Mouse (Mus musculus): Measurements from ENCODE around the gene Fos. TPM values are rescaled to one million over a fixed set of nuclear protein-coding genes. Genes with fewer than 3 reads are reported as not detected.

The Fos gene
- total RNA-seq, 4 experiments from 2014 or later, result 5.8 to 37.3 (median 25.8) TPM

DNA sequence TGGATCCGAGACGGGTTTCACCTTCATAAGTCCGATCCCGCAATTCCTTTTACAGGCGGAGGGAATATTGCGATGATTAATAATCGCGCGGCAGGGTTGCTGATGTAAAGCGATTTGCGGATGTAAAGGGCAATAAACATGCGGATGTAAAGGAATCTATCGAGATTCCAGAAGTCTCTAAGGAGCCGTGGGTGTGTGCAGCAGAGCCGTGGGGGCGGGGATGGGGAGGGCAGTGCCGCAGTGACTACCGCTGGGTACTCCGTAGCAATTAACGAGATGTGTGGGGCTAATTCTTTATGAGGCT is 13.0 kb downstream of the Fos start:
- no peak for DNase-seq (ENCODE audit: low spot score in 2 of 2)

DNA sequence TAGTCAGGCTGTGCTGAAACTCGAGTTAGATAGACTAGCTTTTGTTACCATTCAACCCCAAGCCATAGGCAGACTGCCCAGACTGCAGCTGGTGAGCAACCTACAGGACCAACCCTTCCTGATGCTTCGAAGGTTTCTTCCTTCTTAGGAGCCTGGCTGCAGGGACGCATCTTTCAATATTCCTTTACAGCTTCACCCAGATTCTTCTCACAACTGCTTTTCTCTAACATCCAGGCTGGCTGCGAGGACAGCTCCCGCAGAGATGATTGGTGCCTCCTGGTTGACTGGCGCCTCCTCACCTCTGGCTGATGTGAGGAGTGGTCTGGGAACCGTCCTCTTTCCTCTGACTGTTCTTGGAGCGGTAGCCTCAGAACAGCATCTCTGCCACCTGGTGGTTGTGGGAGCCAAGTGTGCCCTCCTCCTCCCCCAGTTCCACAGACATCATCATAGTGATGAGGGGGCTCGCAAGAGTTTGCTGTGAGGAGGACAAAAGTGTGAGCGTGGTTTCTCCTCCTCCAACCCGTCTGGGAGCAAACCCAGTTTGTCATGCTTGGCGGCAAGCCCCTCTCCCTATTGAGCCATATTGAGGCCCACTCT is 14.0 kb downstream of the Fos start:
- peak; percentile 61 to 69 for DNase-seq (ENCODE audit: low spot score in 2 of 2)

DNA sequence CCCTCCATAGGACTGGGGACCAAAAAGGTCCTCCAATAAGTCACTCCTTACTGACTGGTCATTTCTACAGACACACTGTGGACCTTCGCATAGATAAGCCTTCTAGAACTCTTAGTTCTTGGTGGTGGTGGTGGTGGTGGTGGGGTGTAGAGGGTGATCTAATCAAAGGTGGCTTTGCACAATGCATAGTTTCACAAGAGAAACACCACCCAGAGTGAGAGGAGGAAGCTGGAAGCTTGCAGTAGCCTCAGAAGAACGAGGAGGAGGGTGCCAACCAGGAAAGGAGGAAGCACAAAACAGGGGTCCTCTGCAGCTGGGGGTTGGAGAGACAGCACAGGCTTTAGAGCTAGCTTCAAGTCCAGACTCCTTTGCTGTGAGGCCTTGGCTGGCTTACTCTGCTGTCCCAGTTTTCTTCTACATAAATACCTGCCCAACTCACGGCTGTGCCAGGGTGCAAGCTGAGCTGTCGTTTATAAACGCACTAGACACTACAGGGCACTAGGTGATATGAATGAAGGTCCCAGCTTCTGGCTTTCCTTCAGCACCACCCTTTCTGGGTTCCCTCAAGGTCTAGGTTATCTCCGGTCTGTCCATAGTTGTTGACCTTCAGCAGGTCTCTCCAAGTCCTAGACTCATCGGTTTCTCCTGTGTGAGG is 15.7 kb downstream of the Fos start:
- no peak for DNase-seq (ENCODE audit: low spot score in 2 of 2)

GRCm38 (mm10) chr12:85490096-85490820 is 16.6 kb downstream of the Fos start:
- no peak for DNase-seq (ENCODE audit: low spot score in 2 of 2)

GRCm38 (mm10) chr12:85490991-85491390 is 17.3 kb downstream of the Fos start:
- no peak for DNase-seq (ENCODE audit: low spot score in 2 of 2)

DNA sequence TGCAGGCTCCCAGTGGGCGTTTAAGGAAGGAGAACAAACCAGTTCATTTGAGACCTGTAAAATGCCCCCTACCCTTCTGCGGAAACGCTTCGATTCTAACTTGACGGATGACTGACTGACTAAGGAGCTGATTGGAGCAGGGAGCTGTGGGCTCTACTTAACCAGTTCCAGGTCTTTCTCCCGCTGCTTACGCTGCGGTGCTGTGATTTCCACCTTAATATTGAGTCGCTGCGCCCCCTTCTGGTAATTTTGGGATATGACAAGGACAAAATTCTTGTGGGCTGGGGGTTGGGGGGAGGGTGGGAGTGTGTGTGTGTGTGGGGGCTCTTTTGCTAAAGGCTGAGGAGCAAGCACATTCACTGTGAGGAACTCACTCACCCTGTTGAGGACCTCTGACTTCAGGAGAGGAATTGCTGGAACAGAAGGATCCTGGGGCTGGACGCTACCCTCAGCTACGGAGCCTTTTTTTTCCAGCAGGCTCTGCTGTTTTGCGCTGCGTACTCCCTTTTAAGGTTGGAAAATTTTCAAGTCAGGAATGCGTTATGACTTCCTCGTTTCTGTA is 18.5 kb downstream of the Fos start:
- peak in 1 of 2 experiments; percentile 46 for DNase-seq (ENCODE audit: low spot score in 2 of 2)

- DNase-seq (ENCODE audit: low spot score in 2 of 2), result no peak
Observed at GRCm38 (mm10) chr12:85496336-85496735, 22.6 kb downstream of the Fos start.

- no peak for DNase-seq (ENCODE audit: low spot score in 2 of 2)
Observed at GRCm38 (mm10) chr12:85496755-85497154, 23.1 kb downstream of the Fos start.

DNA sequence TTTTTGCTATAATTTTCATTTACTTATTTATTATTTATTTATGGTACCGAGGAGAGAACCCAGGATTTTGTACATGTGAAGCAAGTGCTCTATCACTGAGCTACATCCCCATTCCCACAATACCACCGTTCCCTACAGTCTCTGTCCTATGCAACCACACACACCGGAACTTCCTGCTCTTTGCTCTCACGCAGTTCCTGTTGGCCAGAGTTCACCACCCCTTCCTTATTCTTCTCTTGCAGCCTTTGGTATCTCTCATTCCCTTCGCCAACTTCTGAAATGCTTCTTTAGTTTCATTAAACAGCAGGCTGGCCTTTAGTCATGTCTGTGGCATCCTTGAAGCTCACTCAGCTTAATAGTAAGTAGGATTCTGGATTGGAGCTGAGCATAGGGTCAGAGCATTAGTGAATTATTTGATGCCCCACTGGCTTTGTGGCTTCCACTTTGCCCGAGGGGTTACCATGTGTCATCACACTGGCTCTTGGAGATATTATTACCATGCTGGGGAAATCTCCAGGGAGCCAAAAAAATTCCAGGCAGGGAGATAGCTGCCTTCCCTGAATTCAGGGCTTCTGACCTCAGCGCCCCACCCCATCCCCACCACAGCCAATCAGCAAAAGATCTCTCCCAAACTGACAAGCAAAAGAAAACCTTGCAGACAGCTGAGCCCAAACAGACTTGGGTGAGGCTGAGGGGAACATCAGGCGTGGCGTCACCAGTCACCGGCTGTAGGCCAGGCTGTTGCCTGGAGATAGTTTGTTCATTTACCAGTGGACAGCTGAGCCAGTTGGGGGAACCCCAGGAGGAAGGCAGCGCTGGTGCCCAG is 23.8 kb downstream of the Fos start:
- DNase-seq (ENCODE audit: low spot score in 2 of 2), result no peak

- DNase-seq (ENCODE audit: low spot score in 2 of 2), result no peak
Observed at GRCm38 (mm10) chr12:85499001-85499400, 25.3 kb downstream of the Fos start.

GRCm38 (mm10) chr12:85502682-85503081 is 29.0 kb downstream of the Fos start:
- DNase-seq (ENCODE audit: low spot score in 2 of 2), result no peak

- no peak for DNase-seq (ENCODE audit: low spot score in 2 of 2)
Observed at GRCm38 (mm10) chr12:85508235-85508634, 34.5 kb downstream of the Fos start.

GRCm38 (mm10) chr12:85510013-85510412 is 36.3 kb downstream of the Fos start:
- no peak for DNase-seq (ENCODE audit: low spot score in 2 of 2)

- DNase-seq (ENCODE audit: low spot score in 2 of 2), result no peak
Observed at GRCm38 (mm10) chr12:85513789-85514447, 40.2 kb downstream of the Fos start.

DNA sequence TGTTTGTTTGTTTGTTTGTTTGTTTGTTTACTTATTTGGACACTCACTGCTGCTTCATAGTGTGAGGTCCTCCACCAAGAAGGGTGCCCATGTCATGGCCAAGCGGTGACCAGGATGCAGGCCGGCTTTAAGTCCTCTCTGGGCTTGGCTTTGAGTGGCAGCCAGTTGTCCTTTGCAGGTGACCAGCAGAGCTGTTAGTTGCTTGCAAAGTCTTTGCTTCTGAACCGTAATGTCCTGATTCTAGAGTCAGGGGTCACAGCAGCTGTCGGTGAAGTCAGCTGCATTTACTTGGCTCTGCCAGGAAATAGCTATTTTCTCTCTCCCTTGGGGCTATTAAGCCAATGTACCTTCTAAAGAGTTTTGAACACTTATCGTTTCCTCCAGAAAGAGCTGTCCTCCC is 41.3 kb downstream of the Fos start:
- DNase-seq (ENCODE audit: low spot score in 2 of 2), result no peak

DNA sequence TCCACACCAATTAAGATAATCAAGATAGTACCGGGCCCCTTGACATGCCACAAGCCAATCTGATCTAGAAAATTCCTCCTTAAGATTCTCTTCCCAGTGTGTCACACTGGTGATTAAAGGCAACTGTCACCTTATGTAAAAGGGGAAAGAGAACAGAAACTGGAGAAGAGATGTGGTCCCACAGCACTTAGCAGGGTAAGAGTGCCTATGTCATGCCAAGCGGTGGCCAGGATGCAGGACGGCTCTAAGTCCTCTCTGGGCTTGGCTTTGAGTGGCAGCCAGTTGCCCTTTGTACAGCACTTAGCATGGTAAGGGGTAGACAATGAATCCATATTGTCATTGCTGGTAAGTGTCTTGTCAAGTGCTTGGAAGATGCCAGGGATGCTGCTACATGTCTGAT is 42.2 kb downstream of the Fos start:
- no peak for DNase-seq (ENCODE audit: low spot score in 2 of 2)

- no peak for DNase-seq (ENCODE audit: low spot score in 2 of 2)
Observed at GRCm38 (mm10) chr12:85517339-85517738, 43.6 kb downstream of the Fos start.

DNA sequence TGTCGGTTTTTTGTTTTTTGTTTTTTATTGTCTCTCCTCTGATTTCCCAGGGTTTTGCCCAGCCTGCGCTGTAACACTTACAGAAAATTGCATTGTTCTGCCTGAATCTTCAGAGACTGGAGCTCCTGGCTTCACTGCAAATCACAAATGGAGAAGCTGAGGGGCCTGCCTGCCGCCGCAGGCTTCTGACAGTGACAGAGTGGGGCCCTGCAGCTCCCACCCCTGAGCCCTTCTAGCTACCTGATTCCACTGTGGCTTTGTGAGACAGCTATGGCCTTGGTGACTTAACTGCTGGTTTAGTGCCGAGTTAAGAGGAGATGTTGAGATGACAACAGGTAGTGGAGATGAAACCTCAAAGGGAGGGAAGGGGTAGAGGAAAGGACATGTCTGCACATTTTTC is 44.3 kb downstream of the Fos start:
- no peak for DNase-seq (ENCODE audit: low spot score in 2 of 2)

GRCm38 (mm10) chr12:85519553-85519952 is 45.9 kb downstream of the Fos start:
- no peak for DNase-seq (ENCODE audit: low spot score in 2 of 2)

DNA sequence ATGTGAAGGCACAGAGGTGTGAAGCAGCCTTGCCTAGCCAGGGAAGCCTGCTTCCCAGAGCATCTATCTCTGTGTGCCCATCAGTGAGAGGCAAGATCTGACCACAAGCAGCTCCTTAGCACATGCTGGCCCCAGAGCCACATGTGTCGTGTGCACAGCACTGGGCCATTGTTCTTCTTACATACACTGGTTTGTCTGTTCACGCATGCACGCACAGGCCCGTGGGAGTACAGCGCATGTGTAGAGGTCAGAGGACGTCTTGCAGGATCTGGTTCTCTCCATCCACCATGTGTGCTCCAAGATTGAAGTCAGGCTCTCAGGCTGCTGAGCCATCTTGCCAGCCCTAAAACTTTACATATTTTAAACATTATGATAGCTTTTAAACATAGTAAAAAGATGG is 47.4 kb downstream of the Fos start:
- no peak for DNase-seq (ENCODE audit: low spot score in 2 of 2)

GRCm38 (mm10) chr12:85521673-85522072 is 48.0 kb downstream of the Fos start:
- DNase-seq (ENCODE audit: low spot score in 2 of 2), result no peak
